Mouse (Mus musculus) CH12.LX (cell line): ENCODE measurements around the gene C7.

Experiments
- CTCF ChIP-seq, 2 experiments: IDR thresholded peaks in 1 of 2; conservative IDR thresholded peaks in 1 of 2; 2 replicates each; pipeline ENCODE4 v1.5.1; 2011 to 2012; ENCODE audit warnings: low read depth in 2 of 2, low read length in 2 of 2, improper control_type of control experiment in 1 of 2, inconsistent platforms in 1 of 2, mild to moderate bottlenecking in 1 of 2, moderate library complexity in 1 of 2
- GABPA ChIP-seq: IDR thresholded peaks from 2 replicates; pipeline ENCODE4 v1.6.1; 2012; ENCODE audit warnings: low read depth, low read length, improper control_type of control experiment, inconsistent platforms; ENCODE audit not compliant: insufficient replicate concordance
- IRF4 ChIP-seq: IDR thresholded peaks from 2 replicates; pipeline ENCODE4 v1.6.1; 2014; ENCODE audit warnings: low read depth, mild to moderate bottlenecking, inconsistent platforms, low read length, improper control_type of control experiment
- JUND ChIP-seq: conservative IDR thresholded peaks from 2 replicates; pipeline ENCODE4 v1.6.1; 2011; ENCODE audit warnings: low read depth, low read length, improper control_type of control experiment
- TBP ChIP-seq: conservative IDR thresholded peaks from 2 replicates; pipeline ENCODE4 v1.6.1; 2011; ENCODE audit warnings: low read depth, low read length, improper control_type of control experiment
- TCF12 ChIP-seq: IDR thresholded peaks from 2 replicates; pipeline ENCODE4 v1.6.1; 2014; ENCODE audit warnings: low read depth, mild to moderate bottlenecking, inconsistent platforms, low read length, improper control_type of control experiment
- USF2 ChIP-seq: conservative IDR thresholded peaks from 2 replicates; pipeline ENCODE4 v1.6.1; 2011; ENCODE audit warnings: low read depth, low read length, improper control_type of control experiment

GRCm38 (mm10) chr15:5088850-5089608 lies 25.5 kb upstream of the C7 start:
- TF ChIP-seq CTCF (conservative IDR thresholded peaks at IDR 0.05 in 1 of 2, IDR thresholded peaks at IDR 0.05 in 1 of 2; ENCODE audit: low read depth in 2 of 2, low read length in 2 of 2) (no peak), TCF12 (no peak), GABPA (no peak), IRF4 (no peak), USF2 (no peak), TBP (no peak), JUND (no peak)
